Mouse (Mus musculus): ENCODE measurements around the gene Serpina3a. TPM values are rescaled to one million over a fixed set of nuclear protein-coding genes. Genes with fewer than 3 reads are reported as not detected.
"Not testable (repeated sequence)": the region's sequence is repeated elsewhere in the genome, so short reads cannot be mapped to it uniquely, and the experiment has no call there.

Serpina3a gene
- total RNA-seq (2014; rRNA removed): not detected in 2 replicates
- polyA plus RNA-seq (2012; rRNA removed): not detected in 2 replicates

- not testable (repeated sequence) for H3K79me2 ChIP-seq (ENCODE audit: control insufficient read depth, insufficient read depth, low read length)
Observed at GRCm38 (mm10) chr12:104112333-104112732, at the start of gene Serpina3a. TSS of gene Serpina3a (plus strand) at chr12:104112724.

GRCm38 (mm10) chr12:104064532-104064931, 48.0 kb upstream of the Serpina3a start:
- no peak for TF ChIP-seq POLR2A (IDR thresholded peaks at IDR 0.05; ENCODE audit: extremely low read depth, insufficient read depth, low read length)
- no peak for TF ChIP-seq CTCF (IDR thresholded peaks at IDR 0.05; ENCODE audit: low read depth, low read length)
- Histone ChIP-seq H3K27me3 (ENCODE audit: control insufficient read depth, insufficient read depth, low read length) (no peaks in the 10 kb centered on the region), H3K9ac (ENCODE audit: low read depth, low read length) (no peak overlapping the region), H3K27ac (replicated peaks; ENCODE audit: insufficient read depth, low read depth, low read length) (no peak overlapping the region), H3K4me3 (ENCODE audit: insufficient read depth, low read depth, low read length) (no peak overlapping the region), H3K79me2 (ENCODE audit: control insufficient read depth, insufficient read depth, low read length) (no peaks in the 10 kb centered on the region), H3K4me1 (ENCODE audit: control insufficient read depth, insufficient read depth, low read length) (peaks cover 11% of the 10 kb centered on the region; the same call in 1 of the 2 replicates), H3K36me3 (ENCODE audit: control insufficient read depth, insufficient read depth, low read length) (no peaks in the 10 kb centered on the region)
- DNase-seq (ENCODE audit: extremely low read depth, low read depth, low spot score): no peak
- 40% methylated on average over 4 of the region's 4 CpGs for WGBS

More at GRCm38 (mm10) chr12:104112333-104112732, at the start of gene Serpina3a:
- not testable (repeated sequence) for H3K27me3 ChIP-seq (ENCODE audit: control insufficient read depth, insufficient read depth, low read length); H3K9ac ChIP-seq (ENCODE audit: low read depth, low read length); H3K4me3 ChIP-seq (ENCODE audit: insufficient read depth, low read depth, low read length); DNase-seq (ENCODE audit: extremely low read depth, low read depth, low spot score); H3K36me3 ChIP-seq (ENCODE audit: control insufficient read depth, insufficient read depth, low read length); H3K27ac ChIP-seq (replicated peaks; ENCODE audit: insufficient read depth, low read depth, low read length)
- WGBS: 94% methylated on average over 11 of the region's 11 CpGs
- H3K4me1 ChIP-seq (ENCODE audit: control insufficient read depth, insufficient read depth, low read length): peaks cover 17% of the 10 kb centered on the region

GRCm38 (mm10) chr12:104064996-104065395, 47.5 kb upstream of the Serpina3a start:
- DNase-seq (ENCODE audit: extremely low read depth, low read depth, low spot score): no peak
- H3K36me3 ChIP-seq (ENCODE audit: control insufficient read depth, insufficient read depth, low read length): no peaks in the 10 kb centered on the region
- 87% methylated on average over 4 of the region's 4 CpGs for WGBS
- no peaks in the 10 kb centered on the region for H3K27me3 ChIP-seq (ENCODE audit: control insufficient read depth, insufficient read depth, low read length)
- H3K9ac ChIP-seq (ENCODE audit: low read depth, low read length): no peak overlapping the region
- H3K79me2 ChIP-seq (ENCODE audit: control insufficient read depth, insufficient read depth, low read length): no peaks in the 10 kb centered on the region
- TF ChIP-seq POLR2A (IDR thresholded peaks at IDR 0.05; ENCODE audit: extremely low read depth, insufficient read depth, low read length) (no peak), CTCF (IDR thresholded peaks at IDR 0.05; ENCODE audit: low read depth, low read length) (no peak)
- H3K27ac ChIP-seq (replicated peaks; ENCODE audit: insufficient read depth, low read depth, low read length): no peak overlapping the region
- H3K4me1 ChIP-seq (ENCODE audit: control insufficient read depth, insufficient read depth, low read length): peaks cover 14% of the 10 kb centered on the region
- H3K4me3 ChIP-seq (ENCODE audit: insufficient read depth, low read depth, low read length): no peak overlapping the region

DNA sequence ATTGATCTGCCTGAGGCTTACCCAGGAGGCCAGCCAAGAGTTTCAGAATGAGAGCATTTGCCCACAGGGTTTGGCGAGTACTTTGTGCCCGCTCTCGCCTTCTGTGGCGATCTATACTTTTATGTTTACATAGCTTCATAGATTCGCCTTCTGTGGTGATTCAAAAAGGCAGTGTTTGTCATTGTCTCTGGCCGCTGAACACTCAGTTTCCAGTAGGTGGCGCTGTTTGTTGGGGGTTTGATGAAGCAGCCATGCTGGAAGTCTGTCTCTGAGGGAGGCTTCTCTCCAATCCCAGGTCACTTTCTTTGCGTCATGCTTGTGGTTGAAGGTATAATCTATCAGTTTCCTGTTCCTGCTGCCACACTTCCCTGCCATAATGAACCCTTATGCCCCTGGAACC, 46.3 kb upstream of the Serpina3a start:
- 7% methylated on average over 8 of the region's 8 CpGs for WGBS
- Histone ChIP-seq H3K27me3 (ENCODE audit: control insufficient read depth, insufficient read depth, low read length) (no peaks in the 10 kb centered on the region), H3K4me3 (ENCODE audit: insufficient read depth, low read depth, low read length) (no peak overlapping the region), H3K4me1 (ENCODE audit: control insufficient read depth, insufficient read depth, low read length) (peaks cover 15% of the 10 kb centered on the region), H3K9ac (ENCODE audit: low read depth, low read length) (no peak overlapping the region), H3K79me2 (ENCODE audit: control insufficient read depth, insufficient read depth, low read length) (no peaks in the 10 kb centered on the region), H3K36me3 (ENCODE audit: control insufficient read depth, insufficient read depth, low read length) (no peaks in the 10 kb centered on the region), H3K27ac (replicated peaks; ENCODE audit: insufficient read depth, low read depth, low read length) (0 out of 2 replicates have a peak overlapping the region, but pooled peaks have one; percentile 11)
- DNase-seq (ENCODE audit: extremely low read depth, low read depth, low spot score): peak; percentile 71
- TF ChIP-seq POLR2A (IDR thresholded peaks at IDR 0.05; ENCODE audit: extremely low read depth, insufficient read depth, low read length) (no peak), CTCF (IDR thresholded peaks at IDR 0.05; ENCODE audit: low read depth, low read length) (peak; percentile 71)

DNA sequence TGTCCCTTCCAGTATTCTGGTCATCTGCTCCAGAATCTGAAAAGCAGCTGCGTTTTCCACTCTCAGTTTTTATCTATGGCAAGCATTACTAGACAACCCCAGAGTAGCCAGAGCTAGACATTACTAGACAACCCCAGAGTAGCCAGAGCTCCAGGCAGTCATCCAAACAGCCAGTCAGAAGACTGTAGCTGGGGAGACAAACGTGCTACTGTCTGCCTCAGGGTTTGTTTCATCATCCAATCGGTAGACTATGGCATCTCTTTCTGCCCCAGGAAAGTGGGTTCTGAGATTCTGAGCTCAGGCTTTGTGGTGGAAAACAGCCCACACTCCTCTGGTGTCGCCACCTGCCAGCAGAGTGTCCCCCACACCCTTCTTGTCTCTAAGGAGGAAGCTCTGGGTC, 45.0 kb upstream of the Serpina3a start:
- Histone ChIP-seq H3K79me2 (ENCODE audit: control insufficient read depth, insufficient read depth, low read length) (no peaks in the 10 kb centered on the region), H3K9ac (ENCODE audit: low read depth, low read length) (peak overlapping the region; percentile 64), H3K27me3 (ENCODE audit: control insufficient read depth, insufficient read depth, low read length) (no peaks in the 10 kb centered on the region), H3K27ac (replicated peaks; ENCODE audit: insufficient read depth, low read depth, low read length) (peak overlapping the region; percentile 88), H3K36me3 (ENCODE audit: control insufficient read depth, insufficient read depth, low read length) (no peaks in the 10 kb centered on the region), H3K4me1 (ENCODE audit: control insufficient read depth, insufficient read depth, low read length) (peaks cover 15% of the 10 kb centered on the region), H3K4me3 (ENCODE audit: insufficient read depth, low read depth, low read length) (peak overlapping the region; percentile 39)
- 29% methylated on average over 4 of the region's 4 CpGs for WGBS
- DNase-seq (ENCODE audit: extremely low read depth, low read depth, low spot score): peak; percentile 88
- TF ChIP-seq CTCF (IDR thresholded peaks at IDR 0.05; ENCODE audit: low read depth, low read length) (no peak), POLR2A (IDR thresholded peaks at IDR 0.05; ENCODE audit: extremely low read depth, insufficient read depth, low read length) (no peak)

DNA sequence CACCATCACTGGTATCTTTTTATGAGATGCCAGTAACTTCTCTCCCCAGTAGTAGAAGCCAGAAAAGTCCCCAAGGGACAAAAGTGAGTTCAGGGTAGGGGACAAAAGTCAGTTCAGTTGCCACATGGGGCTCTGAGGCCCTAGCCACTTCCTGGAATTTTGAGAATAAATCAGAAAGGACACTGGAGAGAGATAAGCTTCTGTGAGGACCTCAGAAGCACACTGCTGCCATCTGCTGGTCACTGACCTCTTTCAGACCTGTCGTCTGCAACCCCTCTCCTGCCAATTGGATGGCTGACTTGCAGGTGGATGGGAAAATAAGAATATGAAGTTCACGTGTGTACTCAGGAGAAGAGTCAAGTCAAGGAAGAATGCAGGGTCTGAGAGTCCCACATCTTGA, 42.9 kb upstream of the Serpina3a start:
- 0% methylated on average over 2 of the region's 2 CpGs for WGBS
- Histone ChIP-seq H3K4me1 (ENCODE audit: control insufficient read depth, insufficient read depth, low read length) (peaks cover 15% of the 10 kb centered on the region), H3K36me3 (ENCODE audit: control insufficient read depth, insufficient read depth, low read length) (no peaks in the 10 kb centered on the region), H3K79me2 (ENCODE audit: control insufficient read depth, insufficient read depth, low read length) (no peaks in the 10 kb centered on the region), H3K4me3 (ENCODE audit: insufficient read depth, low read depth, low read length) (no peak overlapping the region), H3K9ac (ENCODE audit: low read depth, low read length) (peak overlapping the region; percentile 51; the same call in 1 of the 2 replicates), H3K27me3 (ENCODE audit: control insufficient read depth, insufficient read depth, low read length) (no peaks in the 10 kb centered on the region), H3K27ac (replicated peaks; ENCODE audit: insufficient read depth, low read depth, low read length) (peak overlapping the region; percentile 58)
- peak; percentile 91 for DNase-seq (ENCODE audit: extremely low read depth, low read depth, low spot score)
- TF ChIP-seq POLR2A (IDR thresholded peaks at IDR 0.05; ENCODE audit: extremely low read depth, insufficient read depth, low read length) (no peak), CTCF (IDR thresholded peaks at IDR 0.05; ENCODE audit: low read depth, low read length) (peak; percentile 86)

Data from liver, adult 2 months (tissue).